Mouse (Mus musculus) liver, adult 2 months (tissue): ENCODE measurements around the gene Ascc3.
A peak's percentile ranks its signal among the peaks of the same experiment; 100 is the strongest.

Source experiments
- CTCF ChIP-seq: fragments of 200-500 bp; IDR thresholded peaks from 2 replicates; pipeline ENCODE4 v1.5.1; 2011; ENCODE audit warnings: low read depth, low read length, control low read depth
- POLR2A ChIP-seq: fragments of 200-500 bp; IDR thresholded peaks from 2 replicates; pipeline ENCODE4 v1.6.1; 2011; ENCODE audit warnings: low read length, control low read depth; ENCODE audit not compliant: insufficient read depth; ENCODE audit errors: extremely low read depth

GRCm38 (mm10) chr10:50704202-50704601 is 111.7 kb downstream of the Ascc3 start:
- TF ChIP-seq CTCF: peak; percentile 41
- no peak for TF ChIP-seq POLR2A
